Mouse (Mus musculus) heart, postnatal 14 days (tissue): Measurements from ENCODE around the gene Irx2. TPM values are rescaled to one million over a fixed set of nuclear protein-coding genes. Genes with fewer than 3 reads are reported as not detected.

Source experiments
- DNase-seq, 2 experiments: peaks; one replicate each; pipeline ENCODE4 v3.0.0; 2021 to 2022
- intact Hi-C: fragments of 180-260 bp; cut with DNase I; formaldehyde crosslinking; loops from one replicate; pipeline ENCODE4 v1.15.1; 2025
- long read RNA-seq, 2 experiments: library from polyadenylated mRNA; stranded (forward); transcript quantifications; one replicate each; pipeline ENCODE4 v2.0.0; 2021
- total RNA-seq, 2 experiments: library from RNA; stranded (reverse); gene quantifications; 2 replicates each; pipeline ENCODE4 v1.2.3; 2021

Gene Irx2
- 1 to 10 TPM; 4.0 to 4.3 TPM for total RNA-seq
- long read RNA-seq, experiment 1, partial matches to known transcripts = 1 of 4 reads
- long read RNA-seq, experiment 1, other reads (novel, unspliced or antisense) = 1 of 4 reads
- long read RNA-seq, experiment 2, partial matches to known transcripts = 1 of 3 reads
- long read RNA-seq, experiment 2, other reads (novel, unspliced or antisense) = 2 of 3 reads

GRCm38 (mm10) chr13:72628462-72628916 lies at the start of gene Irx2:
Gene Irx2, plus strand, starts transcription at chr13:72628820.
- intact Hi-C loops = loop anchor here (10.0 kb wide), 1 partner anchor 1174 kb away; no protein-coding TSS in a partner anchor
- peak; percentile 72 to 75 for DNase-seq

DNA sequence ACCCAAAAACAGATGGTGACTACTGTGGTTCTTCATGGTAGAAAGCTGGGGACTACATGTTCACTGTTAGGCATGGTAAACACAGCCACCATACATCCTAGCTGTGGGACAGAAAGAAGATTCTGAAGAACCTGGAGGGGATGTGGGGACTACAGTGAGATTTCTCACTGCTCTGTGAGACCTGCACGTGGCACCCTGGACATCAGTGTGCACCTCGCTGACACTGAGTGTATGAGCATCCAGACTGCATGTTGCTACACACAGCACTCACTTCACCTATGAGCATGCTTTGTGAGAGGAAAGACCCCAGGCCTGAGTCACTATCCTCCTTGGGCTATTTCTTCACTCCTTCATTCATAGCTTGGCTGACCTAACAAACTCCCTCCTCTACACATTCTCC lies 47.3 kb upstream of the Irx2 start:
- DNase-seq = no peak
- intact Hi-C loops = no loop called here

DNA sequence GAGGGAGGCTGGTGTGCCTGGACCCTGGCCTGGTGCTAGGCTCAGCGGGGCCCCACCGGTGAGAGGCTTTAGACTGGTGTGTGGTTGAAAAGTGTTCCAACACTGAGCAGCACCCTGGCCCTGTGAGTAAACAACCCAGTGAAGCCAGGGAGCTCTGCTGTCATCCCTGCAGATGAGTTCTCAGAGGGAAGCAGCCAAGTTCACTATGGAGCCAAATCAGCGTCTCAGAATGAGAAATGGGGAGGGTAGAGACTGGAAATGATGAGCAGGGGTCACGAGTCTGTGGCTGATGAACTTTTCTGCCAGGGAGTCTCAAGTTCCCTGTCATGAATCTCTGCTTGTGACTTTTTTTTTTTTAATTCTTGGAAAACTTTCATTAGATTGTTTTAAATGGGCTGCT lies 36.1 kb upstream of the Irx2 start:
- no peak for DNase-seq
- intact Hi-C loops = no loop called here

GRCm38 (mm10) chr13:72593310-72593709 lies 35.3 kb upstream of the Irx2 start:
- no peak for DNase-seq
- intact Hi-C loops = no loop called here

DNA sequence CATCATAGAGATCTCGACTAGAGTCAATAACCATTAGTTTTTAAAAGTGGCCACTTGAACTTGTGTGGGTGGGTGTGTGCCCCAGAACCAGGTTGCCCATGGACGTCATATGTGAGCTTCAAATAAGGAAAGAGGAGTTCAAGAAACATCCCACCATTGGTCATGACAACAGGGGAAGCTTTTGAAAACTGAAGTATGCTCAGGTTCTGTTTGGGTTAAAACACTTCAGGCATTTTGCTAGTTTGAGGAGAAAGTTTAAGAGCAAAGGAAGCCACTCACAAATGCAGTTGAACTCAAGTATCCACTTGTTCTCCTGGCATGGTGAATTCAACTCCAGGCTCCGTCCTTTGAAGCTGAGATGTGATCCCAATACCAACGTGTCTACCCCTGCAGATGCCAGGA lies 34.9 kb upstream of the Irx2 start:
- intact Hi-C loops = no loop called here
- no peak for DNase-seq

DNA sequence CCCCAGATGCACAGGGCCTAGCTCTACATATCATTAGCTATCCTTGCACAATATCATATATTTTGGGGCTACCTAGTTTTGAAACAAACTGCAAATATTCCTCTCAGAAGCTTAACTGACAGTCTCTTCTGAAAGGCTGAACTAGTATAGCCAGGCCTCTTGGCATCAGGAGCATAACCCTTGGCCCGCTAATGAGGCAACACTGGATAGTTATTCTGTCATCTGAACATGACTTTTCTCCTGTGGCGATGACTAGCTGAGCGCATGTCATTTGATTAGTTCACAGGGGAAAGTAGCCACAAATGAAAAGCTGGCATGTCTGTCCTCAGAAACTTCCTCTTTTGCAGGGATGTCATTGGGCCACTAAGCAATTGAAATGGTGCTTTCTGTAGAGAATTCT lies 29.4 kb upstream of the Irx2 start:
- no peak for DNase-seq

GRCm38 (mm10) chr13:72608706-72609105 lies 19.9 kb upstream of the Irx2 start:
- no peak for DNase-seq
- intact Hi-C loops = no loop called here

More for the DNA sequence above, 29.4 kb upstream of the Irx2 start:
- intact Hi-C loops = no loop called here

DNA sequence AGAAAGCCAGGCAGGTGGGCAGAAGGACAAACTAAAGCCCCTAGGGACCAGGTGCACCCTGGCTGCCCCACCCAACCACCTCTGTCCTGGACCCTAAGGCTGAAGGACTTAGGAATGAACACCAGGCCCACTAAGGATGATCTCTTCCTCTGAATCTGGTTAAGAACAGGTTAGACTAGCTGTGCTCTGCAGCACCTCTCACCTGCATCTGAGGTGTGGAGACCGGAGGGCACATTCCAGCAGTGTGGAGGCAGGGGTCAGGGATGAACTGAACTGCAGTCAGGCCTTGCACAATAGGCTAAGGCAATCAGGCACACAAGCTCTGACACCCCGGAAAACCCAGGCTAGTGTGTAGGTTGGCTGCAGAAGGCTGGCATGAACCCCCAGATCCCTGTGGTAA lies 18.3 kb upstream of the Irx2 start:
- intact Hi-C loops = no loop called here
- DNase-seq = no peak

GRCm38 (mm10) chr13:72623926-72624846 lies 4.4 kb upstream of the Irx2 start:
- intact Hi-C loops = loop anchor here (2.0 to 10.0 kb wide), 2 partner anchors 663 to 1169 kb away; no protein-coding TSS in a partner anchor
- DNase-seq = peak; percentile 27 to 35

GRCm38 (mm10) chr13:72624847-72625170 lies 3.8 kb upstream of the Irx2 start:
- DNase-seq = no peak
- intact Hi-C loops = loop anchor here (2.0 to 10.0 kb wide), 2 partner anchors 664 to 1170 kb away; no protein-coding TSS in a partner anchor

- intact Hi-C loops = loop anchor here (2.0 to 10.0 kb wide), 2 partner anchors 665 to 1171 kb away; no protein-coding TSS in a partner anchor
- no peak for DNase-seq
These were observed 3.2 kb upstream of the Irx2 start for GRCm38 (mm10) chr13:72625236-72625950.

GRCm38 (mm10) chr13:72627391-72628321 lies 964 bp upstream of the Irx2 start:
- intact Hi-C loops = loop anchor here (10.0 kb wide), 1 partner anchor 1173 kb away; no protein-coding TSS in a partner anchor
- DNase-seq = peak in 1 of 2 experiments; percentile 12

DNA sequence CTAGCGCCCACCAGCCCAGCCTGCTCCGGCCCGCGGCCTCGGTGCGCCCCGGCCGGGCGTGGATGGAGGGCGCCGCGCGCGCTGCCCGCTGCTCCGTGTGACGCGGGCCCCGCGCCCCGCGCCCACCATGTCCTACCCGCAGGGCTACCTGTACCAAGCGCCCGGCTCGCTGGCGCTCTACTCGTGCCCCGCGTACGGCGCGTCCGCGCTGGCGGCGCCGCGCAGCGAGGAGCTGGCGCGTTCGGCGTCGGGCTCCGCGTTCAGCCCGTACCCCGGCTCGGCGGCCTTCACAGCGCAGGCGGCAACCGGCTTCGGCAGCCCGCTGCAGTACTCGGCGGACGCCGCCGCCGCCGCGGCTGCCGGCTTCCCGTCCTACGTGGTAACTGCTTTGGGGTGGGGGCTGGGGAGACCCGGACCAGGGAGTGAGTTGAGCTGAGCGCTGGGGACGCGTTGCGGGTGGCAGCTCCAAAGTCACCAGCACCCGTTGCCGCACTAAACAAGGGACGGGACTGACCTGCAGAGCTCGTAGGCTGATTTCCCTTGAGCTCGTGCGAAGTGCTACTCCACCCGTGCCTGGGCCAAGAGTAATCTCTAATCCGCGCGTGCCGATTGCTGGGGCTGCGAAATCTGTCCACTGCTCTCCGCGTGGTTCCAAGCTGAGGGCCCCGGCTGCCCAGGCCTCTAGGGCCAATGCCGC lies 463 bp downstream of the Irx2 start:
- DNase-seq = peak; percentile 10 to 21
- intact Hi-C loops = loop anchor here (10.0 kb wide), 1 partner anchor 1174 kb away; no protein-coding TSS in a partner anchor

DNA sequence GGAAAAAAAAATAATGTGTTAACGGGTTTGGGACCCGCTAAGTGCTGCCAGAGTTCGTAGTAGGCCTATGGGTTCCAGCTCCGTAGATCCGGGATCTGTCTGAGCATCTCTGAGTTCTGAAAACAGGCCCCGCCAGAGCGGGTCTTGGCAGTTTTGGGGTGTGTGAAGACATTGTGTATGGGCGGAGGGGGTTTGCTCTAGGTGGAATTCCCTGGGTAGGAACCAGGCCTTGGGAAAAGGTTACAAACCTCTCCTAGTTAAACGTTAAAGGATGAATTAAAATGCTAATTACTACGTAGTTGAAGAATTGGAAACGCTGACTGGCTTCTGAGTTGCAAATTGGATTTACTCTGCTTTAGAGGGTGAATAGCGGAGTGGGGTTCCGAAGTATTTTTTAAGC lies 1.2 kb downstream of the Irx2 start:
- intact Hi-C loops = loop anchor here (10.0 kb wide), 2 partner anchors 1175 to 1525 kb away; no protein-coding TSS in a partner anchor
- DNase-seq = no peak

- no peak for DNase-seq
- intact Hi-C loops = loop anchor here (10.0 kb wide), 1 partner anchor 1526 kb away; no protein-coding TSS in a partner anchor
These were observed 2.1 kb downstream of the Irx2 start for GRCm38 (mm10) chr13:72630501-72631372.

DNA sequence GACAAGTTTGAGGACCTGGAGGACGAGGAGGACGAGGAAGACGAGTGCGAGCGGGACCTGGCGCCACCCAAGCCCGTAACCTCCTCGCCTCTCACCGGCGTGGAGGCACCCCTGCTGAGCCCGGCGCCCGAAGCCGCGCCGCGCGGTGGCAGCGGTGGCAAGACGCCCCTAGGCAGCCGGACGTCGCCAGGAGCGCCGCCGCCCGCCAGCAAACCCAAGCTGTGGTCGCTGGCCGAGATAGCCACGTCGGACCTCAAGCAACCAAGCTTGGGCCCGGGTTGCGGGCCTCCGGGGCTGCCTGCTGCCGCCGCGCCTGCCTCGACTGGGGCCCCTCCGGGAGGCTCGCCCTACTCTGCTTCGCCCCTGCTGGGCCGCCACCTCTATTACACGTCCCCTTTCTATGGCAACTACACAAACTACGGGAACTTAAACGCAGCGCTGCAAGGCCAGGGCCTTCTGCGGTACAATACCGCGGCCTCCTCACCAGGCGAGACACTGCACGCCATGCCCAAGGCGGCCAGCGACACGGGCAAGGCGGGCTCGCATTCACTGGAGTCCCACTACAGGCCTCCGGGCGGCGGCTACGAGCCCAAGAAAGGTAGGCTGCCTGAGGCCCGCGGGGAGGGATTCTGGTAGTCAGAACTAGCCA lies 2.9 kb downstream of the Irx2 start:
- DNase-seq = peak in 1 of 2 experiments; percentile 8
- intact Hi-C loops = loop anchor here (10.0 kb wide), 1 partner anchor 1527 kb away; no protein-coding TSS in a partner anchor

DNA sequence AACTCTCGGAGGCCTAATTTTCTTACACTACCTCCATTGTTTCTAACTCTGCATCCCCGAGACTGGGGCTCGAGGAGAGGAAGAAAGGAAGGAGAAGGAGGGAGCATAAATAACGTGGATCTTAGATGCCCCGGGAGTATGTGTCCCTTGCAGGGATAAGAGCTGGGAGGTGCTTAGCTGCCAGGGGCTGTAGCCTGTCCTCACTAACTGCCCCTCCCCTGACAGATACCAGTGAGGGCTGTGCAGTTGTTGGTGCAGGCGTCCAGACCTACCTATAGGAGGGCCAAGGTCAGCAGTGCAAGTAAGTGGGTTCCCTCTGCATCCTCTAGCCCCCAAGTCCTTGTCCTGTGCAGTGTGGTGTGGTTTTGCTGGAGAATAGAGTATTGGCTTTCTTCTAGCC lies 3.7 kb downstream of the Irx2 start:
- intact Hi-C loops = loop anchor here (10.0 kb wide), 1 partner anchor 1528 kb away; no protein-coding TSS in a partner anchor
- DNase-seq = no peak
